Mouse (Mus musculus) cerebellum, adult 11-12 months (tissue): ENCODE results near the gene Hdgfl2.

Experiments used
- DNase-seq: peaks from one replicate; pipeline ENCODE4 v3.0.0; 2022

The Hdgfl2 gene

DNA sequence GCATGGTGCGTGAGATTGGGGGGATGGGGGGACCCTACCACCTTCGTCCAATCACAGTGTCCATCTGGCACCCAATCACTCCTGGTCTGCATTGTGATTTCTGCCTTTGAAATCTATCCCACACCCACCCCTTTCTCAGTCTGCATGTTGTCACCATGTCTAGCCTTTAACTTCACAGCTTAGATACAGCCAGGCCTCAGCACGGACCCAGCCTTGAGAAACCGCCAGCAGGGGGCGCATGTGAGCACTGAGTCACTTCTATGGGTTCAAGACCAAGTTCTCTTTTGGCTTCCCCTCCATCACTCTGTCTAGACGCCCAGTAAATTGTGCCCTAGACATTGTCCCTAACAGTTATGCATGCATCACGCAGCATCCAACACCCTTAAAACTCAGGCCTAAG is 52.4 kb downstream of the Hdgfl2 start:
- peak; percentile 60 for DNase-seq

- peak; percentile 60 for DNase-seq
These were observed 53.2 kb downstream of the Hdgfl2 start for GRCm38 (mm10) chr17:56132661-56133060.

DNA sequence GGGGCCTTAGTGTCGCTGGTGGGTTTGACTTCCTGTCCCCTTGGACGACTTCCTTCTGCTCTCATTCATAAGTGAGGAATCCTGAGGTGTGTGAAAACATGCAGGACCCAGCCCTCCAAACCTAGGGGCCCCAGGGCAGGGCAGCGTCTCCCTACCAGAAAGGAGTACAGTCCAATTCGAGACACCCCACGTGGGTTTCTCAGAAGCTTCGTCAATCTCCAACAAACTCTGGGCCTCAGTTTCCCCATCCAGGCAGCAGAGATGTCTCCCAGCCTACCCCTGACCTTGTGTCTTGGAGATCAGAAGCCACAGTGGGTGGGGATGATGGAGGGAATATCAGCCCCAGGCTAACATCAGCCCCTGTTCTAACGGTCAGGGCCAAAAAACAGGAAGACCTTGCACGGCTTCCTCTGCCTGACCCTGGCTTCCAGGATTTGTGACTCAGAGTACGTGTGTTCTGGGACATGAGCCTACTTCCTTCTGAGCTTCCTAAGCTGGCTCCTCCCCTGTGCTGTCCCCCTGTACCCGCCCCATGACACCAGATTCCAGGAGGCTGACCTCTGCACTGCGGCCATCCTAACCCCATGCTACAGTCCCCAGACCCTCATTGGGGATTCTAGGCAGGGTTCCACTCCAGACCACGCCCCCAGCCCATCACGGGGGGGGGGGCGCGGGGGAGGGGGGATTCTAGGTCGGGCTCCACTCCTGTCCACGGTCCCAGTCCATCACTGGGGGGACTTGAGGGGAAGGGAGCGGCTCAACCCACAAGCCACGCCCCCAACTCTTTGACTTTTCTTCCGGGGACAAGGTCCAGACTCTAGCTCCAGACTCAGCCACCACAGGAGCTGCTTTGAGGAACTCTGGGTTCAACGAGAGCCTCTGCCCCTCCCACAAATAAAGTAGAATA is 54.3 kb downstream of the Hdgfl2 start:
- peak; percentile 44 for DNase-seq

- peak; percentile 58 for DNase-seq
These were observed 55.1 kb downstream of the Hdgfl2 start for GRCm38 (mm10) chr17:56134463-56134971.

- DNase-seq = no peak
These were observed 57.1 kb downstream of the Hdgfl2 start for GRCm38 (mm10) chr17:56136558-56136957.

- DNase-seq = peak; percentile 59
These were observed 58.6 kb downstream of the Hdgfl2 start for GRCm38 (mm10) chr17:56137839-56138613.

GRCm38 (mm10) chr17:56139355-56139754 is 59.9 kb downstream of the Hdgfl2 start:
- DNase-seq = peak; percentile 69

- DNase-seq = peak; percentile 77
These were observed 60.6 kb downstream of the Hdgfl2 start, which contains the start of gene Sema6b for GRCm38 (mm10) chr17:56139858-56140595. Gene Sema6b, minus strand, starts transcription at chr17:56140343.

- DNase-seq = peak; percentile 60
These were observed 62.5 kb downstream of the Hdgfl2 start for GRCm38 (mm10) chr17:56141702-56142605.

DNA sequence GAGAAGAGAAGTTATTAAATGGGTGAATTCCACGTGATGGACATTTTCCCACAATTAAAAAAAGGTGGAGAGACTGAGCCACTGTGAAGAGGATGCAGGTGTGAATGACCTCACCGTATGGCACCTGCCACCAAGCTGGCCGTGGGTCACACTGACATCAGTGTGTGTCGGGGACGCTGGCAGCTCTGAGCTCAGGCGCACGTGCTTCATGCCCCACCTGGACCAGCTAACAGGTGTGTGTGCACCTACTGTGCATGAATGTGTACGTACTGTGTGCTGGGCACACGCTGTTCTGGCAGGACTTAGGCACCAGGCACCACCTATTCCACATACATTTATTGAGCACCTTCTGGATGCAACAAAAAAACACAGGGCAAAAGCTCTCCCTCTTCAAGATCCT is 65.1 kb downstream of the Hdgfl2 start:
- peak; percentile 7 for DNase-seq

DNA sequence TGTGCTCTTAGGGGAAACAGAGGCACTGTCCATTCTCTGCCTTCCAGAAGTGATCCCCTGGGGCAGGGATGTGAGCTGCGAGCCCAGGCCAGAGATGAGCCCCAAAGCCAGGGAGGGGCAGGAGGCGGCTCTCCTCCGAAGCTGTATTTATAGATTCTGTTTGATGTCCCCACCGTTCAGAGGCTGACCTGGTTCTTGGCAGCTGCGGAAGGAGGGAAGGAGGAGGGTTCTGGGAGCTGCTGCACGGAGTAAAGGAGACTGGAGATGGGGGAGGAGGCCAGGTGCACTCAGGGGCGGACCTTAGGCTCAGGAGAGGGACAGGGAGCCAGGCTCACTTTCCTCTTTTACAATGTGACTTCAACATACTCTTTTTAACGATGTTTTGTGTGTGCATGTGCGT is 66.7 kb downstream of the Hdgfl2 start:
- peak; percentile 3 for DNase-seq

- DNase-seq = peak; percentile 4
These were observed 68.0 kb downstream of the Hdgfl2 start for GRCm38 (mm10) chr17:56147420-56147819.

DNA sequence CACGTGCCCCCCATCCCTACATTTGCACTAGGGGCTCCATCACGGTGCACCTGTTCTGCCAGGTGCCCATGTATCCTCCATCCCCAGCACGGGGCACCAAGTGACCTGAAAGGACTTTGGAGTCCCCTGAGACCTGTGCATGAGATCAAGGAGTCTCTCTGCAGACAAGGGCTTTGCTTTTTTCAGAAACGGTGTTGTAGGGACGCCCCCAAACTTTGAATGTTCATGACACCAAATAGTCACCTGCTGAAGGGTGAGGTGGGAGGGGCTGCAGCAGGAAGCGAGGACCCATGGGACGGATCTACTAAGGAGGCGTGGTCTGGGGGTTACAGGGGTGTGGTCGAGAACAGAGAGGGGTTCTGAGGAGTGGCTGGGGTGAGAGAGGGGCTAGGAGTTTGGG is 68.8 kb downstream of the Hdgfl2 start:
- no peak for DNase-seq

GRCm38 (mm10) chr17:56148790-56149618 is 69.6 kb downstream of the Hdgfl2 start:
- peak; percentile 21 for DNase-seq

GRCm38 (mm10) chr17:56149897-56150296 is 70.5 kb downstream of the Hdgfl2 start:
- DNase-seq = no peak
